Mouse (Mus musculus): ENCODE data around the gene Foxd4.

Foxd4 gene

DNA sequence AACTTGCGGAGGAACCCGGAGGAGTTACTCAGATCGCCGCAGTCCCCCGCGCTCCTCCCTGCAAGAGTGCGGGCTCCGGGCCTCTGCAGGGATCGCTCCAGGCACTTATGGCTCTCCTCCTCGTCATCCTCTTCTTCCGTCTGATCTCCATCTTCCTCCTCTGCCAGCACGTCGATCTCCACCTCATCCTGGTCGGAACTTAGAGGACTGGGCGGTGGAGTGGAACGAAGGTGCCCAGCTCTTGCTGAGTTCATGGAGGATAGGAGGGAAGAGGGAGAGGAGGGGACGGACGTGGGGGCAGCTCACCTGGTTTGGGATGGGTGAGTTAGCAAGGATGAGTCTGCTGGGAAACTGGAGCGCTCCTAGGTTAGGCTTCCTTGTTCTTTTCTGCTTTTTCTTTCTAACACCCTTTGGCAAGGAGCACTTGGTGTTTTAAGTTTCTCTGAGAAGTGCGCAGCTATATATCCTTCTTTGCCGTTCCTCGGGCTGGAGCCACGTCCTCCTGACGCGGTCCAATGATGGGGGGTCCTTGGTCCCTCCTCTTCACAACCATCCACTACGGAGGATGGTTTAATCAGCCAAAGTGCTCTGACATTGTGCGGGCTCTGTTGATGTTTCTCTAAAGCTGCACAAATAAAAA is at the start of gene Foxd4:
TSS of gene Foxd4 (minus strand) at position 617 of the 640 bp plus-strand sequence.
- no peak for DNase-seq (ENCODE audit: low spot score)

DNA sequence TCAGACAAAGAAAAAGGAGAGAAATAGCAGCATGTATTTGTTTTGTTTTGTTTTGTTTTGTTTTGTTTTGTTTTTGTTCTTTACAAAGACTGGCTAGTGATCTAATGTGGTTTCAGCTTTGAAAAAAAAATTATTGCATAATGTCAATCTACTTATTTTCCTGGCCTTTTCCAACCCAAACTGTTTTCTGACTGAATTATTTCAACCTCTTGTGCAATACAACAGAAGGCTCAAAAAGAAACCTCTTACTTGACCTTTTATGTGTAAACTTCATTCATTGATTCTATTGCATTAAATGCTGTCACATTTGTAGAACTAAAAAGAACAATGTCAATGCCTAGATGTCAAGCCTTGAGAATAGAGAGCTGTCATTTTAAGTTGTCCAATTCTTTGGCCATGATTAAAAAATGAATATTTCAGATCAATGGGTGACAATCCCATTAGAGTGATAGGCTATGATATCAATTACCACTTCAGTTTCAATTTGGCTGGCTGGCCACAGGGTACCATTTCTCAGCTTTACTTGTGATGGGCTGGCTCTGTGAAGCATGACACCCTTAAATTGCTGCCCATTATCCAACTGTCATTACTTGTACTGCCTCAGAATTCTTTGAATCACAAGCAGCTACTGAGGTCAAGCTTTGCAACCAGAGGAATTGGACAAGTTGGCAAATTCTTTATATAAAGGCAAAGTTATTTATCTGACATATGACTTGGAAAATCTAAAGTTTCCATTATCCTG is 44.7 kb upstream of the Foxd4 start:
- no peak for DNase-seq (ENCODE audit: low spot score)

- DNase-seq (ENCODE audit: low spot score): no peak
Measured at GRCm38 (mm10) chr19:24937084-24937483, 36.1 kb upstream of the Foxd4 start.

GRCm38 (mm10) chr19:24929041-24929440 is 28.0 kb upstream of the Foxd4 start:
- no peak for DNase-seq (ENCODE audit: low spot score)

GRCm38 (mm10) chr19:24920866-24921265 is 19.9 kb upstream of the Foxd4 start:
- DNase-seq (ENCODE audit: low spot score): no peak

GRCm38 (mm10) chr19:24908385-24909155 is 7.6 kb upstream of the Foxd4 start:
- DNase-seq (ENCODE audit: low spot score): no peak

GRCm38 (mm10) chr19:24907655-24908054 is 6.7 kb upstream of the Foxd4 start:
- DNase-seq (ENCODE audit: low spot score): no peak

DNA sequence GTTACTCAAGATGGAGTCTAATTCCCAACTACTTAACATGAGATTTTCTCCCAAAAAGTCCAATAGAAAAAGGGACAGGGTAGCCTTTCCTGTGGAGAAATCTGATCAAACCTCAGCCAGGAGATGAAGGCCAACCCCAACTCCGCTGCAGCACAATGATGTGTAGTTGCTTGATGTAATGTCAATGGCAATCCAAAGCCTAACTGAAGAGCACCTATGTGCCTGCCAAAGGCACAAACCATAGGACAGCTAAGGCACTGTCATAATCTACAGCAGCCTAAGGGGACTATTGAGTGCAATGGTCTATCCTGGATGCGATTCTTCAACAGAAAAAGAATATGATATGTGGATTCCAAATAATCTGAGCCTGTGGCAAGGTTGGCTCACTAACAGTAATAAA is 1.8 kb upstream of the Foxd4 start:
- DNase-seq (ENCODE audit: low spot score): no peak

- no peak for DNase-seq (ENCODE audit: low spot score)
Measured at GRCm38 (mm10) chr19:24902256-24902655, 1.3 kb upstream of the Foxd4 start.

DNA sequence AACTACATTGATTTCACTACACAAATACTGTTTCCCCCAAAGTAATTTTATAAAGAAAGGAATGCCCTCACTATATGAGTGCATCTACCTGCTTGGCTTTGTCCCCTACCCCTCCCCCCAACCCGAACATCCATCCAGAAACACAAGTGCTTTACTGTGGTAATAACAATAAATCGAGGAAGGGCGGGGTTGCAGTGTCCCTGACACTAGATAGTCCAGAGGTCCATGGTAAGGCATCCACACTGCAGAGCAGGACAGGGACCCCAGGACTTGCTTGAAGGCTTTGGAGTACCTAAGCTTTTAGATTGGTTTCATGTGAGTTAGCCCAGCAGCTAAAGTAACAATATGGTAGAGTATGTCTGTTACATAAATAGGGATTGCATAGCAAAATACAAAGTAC is 669 bp upstream of the Foxd4 start:
- no peak for DNase-seq (ENCODE audit: low spot score)

GRCm38 (mm10) chr19:24899578-24900544 is 1.1 kb downstream of the Foxd4 start:
- DNase-seq (ENCODE audit: low spot score): no peak

GRCm38 (mm10) chr19:24898737-24899577 is 2.0 kb downstream of the Foxd4 start:
- no peak for DNase-seq (ENCODE audit: low spot score)

DNA sequence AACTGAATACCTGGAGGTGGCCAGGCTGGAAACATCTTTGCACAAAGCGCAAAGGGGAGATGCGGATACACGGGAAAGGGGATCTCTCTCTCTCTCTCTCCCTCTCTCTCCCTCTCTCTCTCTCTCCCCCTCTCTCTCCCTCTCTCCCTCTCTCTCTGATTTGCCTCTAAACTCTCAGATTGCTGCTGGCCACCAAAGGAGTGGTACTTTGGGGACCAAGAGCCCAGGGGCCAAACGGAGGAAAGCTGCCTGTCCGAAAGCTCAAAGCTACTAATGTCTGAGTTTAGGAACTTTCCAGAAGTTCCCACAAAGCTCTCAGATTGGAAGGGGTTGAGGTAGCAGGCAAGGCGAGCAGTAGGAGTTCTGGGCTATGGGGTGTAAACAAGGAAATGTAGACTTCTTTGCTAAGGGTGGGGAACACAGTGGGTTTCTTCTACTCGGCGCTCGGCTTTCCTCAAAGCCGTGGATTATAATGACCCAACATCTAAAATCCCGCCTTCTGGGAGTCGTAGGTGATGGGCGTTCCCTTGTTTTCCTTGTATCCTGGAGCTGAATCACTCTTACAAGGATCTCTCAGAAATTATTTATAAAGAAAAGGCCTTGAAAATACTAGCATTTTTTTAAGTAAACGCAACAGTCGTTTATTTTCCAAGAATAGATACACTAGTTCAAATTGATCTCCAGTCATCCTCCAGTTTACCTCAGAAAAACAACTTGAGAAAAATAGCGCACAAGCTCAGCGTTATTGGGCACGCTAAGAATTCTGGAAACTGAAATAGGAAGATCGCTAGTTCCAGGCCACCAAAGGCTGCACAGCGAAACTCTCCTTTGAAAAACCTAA is 2.9 kb downstream of the Foxd4 start:
- DNase-seq (ENCODE audit: low spot score): no peak

DNA sequence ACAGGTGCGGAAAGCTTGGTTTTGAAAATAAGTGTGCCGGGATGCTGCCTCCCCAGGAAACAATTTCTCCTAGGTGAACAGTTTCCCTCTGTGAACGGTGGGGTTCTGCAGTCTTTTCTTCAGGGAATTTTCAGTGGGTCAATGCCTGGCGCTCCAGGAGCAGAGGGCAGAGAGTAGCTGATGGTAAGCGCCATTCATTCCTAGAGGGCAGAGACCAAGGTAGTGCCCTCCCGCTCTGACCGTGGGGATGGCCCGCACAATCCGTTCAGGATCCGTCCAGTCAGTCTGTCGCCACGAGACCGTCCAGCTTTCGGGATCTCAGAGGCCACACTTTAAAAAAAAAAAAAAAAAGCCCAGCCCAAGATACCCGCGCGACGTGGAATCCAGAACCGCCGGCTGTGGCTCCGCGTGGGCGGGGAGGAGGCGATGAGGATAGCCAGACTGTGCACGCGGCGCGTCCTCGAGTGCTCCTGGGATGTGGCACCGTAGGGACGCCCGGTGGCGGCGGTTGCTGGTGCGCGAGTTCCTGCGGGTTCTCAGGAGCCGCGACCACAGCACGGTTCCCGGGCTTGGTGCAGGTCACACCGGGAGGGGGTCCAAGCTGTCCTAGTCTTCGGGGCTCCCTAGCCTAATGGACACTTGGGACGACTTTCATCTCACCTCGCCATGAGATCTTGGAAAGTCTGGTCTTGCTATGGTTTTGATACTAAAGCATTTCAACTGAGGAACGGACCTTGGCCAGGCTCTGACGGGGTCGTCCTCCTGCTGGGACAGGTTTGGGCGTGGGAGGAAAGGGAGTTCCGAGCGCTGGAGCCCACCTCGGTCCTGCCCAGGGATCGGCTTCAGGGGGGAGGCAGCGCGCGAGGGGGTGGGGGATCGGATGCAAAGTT is 3.7 kb downstream of the Foxd4 start:
- no peak for DNase-seq (ENCODE audit: low spot score)

- DNase-seq (ENCODE audit: low spot score): no peak
Measured at GRCm38 (mm10) chr19:24896536-24896935, 4.5 kb downstream of the Foxd4 start.

- no peak for DNase-seq (ENCODE audit: low spot score)
Measured at GRCm38 (mm10) chr19:24886888-24887287, 14.1 kb downstream of the Foxd4 start.

DNA sequence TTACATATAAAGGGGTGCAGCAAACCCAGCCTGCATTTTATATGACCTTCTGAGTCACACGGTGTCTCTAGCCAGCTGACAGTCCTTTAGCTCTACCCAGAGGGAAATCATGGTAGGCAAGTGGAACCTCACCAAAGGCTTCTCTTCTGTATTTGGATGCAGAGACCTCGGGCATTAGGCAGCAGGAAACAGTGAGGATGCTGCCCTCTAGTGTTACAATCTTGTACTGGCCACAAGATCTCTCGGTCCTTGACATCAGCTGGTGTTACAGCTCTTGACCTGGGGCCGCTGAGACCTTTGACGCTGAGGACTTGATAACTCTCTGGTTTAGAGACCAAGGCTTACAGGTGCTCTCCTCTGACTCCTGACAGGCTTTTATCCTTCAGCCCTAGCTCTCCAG is 15.5 kb downstream of the Foxd4 start:
- peak; percentile 45 for DNase-seq (ENCODE audit: low spot score)

- no peak for DNase-seq (ENCODE audit: low spot score)
Measured at GRCm38 (mm10) chr19:24881237-24881636, 19.8 kb downstream of the Foxd4 start.
